Mouse (Mus musculus) liver, embryonic 11.5 days (tissue): ENCODE data around the gene Lypd5. TPM values are rescaled to one million over a fixed set of nuclear protein-coding genes. Genes with fewer than 3 reads are reported as not detected.

Source experiments
- ATAC-seq: fragments of 200-750 bp; cut with Nextera tagmentation; replicated peaks from 2 replicates; pipeline ENCODE4 v1.8.0; 2017; ENCODE audit warnings: moderate number of reproducible peaks, mild to moderate bottlenecking, moderate TSS enrichment, moderate library complexity; ENCODE audit not compliant: low FRiP score
- DNase-seq: peaks from one replicate; pipeline ENCODE4 v3.0.0-alpha.2; 2017; ENCODE audit warnings: low spot score
- H3K27ac ChIP-seq: fragments of 300-500 bp; sonication (generic); 2 replicates; pipeline ENCODE4 v1.5.1; 2014; ENCODE audit warnings: mild to moderate bottlenecking, low read depth, low read length, control low read depth
- H3K27me3 ChIP-seq: fragments of 300-500 bp; sonication (generic); replicated peaks from 2 replicates; pipeline ENCODE4 v1.6.1; 2014; ENCODE audit warnings: low read length, mixed read lengths; ENCODE audit not compliant: control insufficient read depth, insufficient read depth
- H3K36me3 ChIP-seq: fragments of 300-500 bp; sonication (generic); 2 replicates; pipeline ENCODE4 v1.6.1; 2014; ENCODE audit warnings: mild to moderate bottlenecking, low read length, moderate library complexity, mixed read lengths; ENCODE audit not compliant: control insufficient read depth, insufficient read depth
- H3K4me1 ChIP-seq: fragments of 300-500 bp; sonication (generic); replicated peaks from 2 replicates; pipeline ENCODE4 v1.6.1; 2014; ENCODE audit warnings: low read length, mixed read lengths; ENCODE audit not compliant: control insufficient read depth, insufficient read depth
- H3K4me2 ChIP-seq: fragments of 300-500 bp; sonication (generic); 2 replicates; pipeline ENCODE4 v1.6.1; 2014; ENCODE audit warnings: mild to moderate bottlenecking, control low read depth, moderate library complexity
- H3K4me3 ChIP-seq: fragments of 300-500 bp; sonication (generic); 2 replicates; pipeline ENCODE4 v1.5.1; 2014; ENCODE audit warnings: low read depth, low read length, control low read depth
- H3K9ac ChIP-seq: fragments of 300-500 bp; sonication (generic); 2 replicates; pipeline ENCODE4 v1.6.1; 2014; ENCODE audit warnings: low read depth, low read length, control low read depth
- H3K9me3 ChIP-seq: fragments of 300-500 bp; sonication (generic); 2 replicates; pipeline ENCODE4 v1.6.1; 2016; ENCODE audit warnings: low read length, inconsistent platforms, mixed read lengths; ENCODE audit not compliant: control insufficient read depth
- WGBS: fragments of 180-500 bp; shearing (Covaris S2); extraction: QIAGEN DNeasy Blood & Tissue Kit; methylation state at CpG from one replicate; pipeline ENCODE4 v1.1.7; 2014; 5-methylcytosine and 5-hydroxymethylcytosine counted together
- polyA plus RNA-seq: library from polyadenylated mRNA; unstranded; fragments of >200 nt; fragmentation: Nextera tagmentation; extraction: Ambion mirVana; gene quantifications from 2 replicates; pipeline ENCODE4 v1.2.1, GENCODE M21; 2014

The Lypd5 gene
- polyA plus RNA-seq, 1 experiment from 2014 or later, result not detected

GRCm38 (mm10) chr7:24355646-24356045 is 6.7 kb downstream of the Lypd5 start:
- H3K4me3 ChIP-seq, result no peak overlapping the region
- ATAC-seq, result no peak
- no peak overlapping the region for H3K27ac ChIP-seq
- H3K36me3 ChIP-seq, result no peaks in the 10 kb centered on the region
- H3K9me3 ChIP-seq, result peaks cover 6% of the 10 kb centered on the region; the same call in 1 of the 2 replicates
- no peaks in the 10 kb centered on the region for H3K4me1 ChIP-seq
- no peak overlapping the region for H3K9ac ChIP-seq
- WGBS, result 70% methylated on average over 6 of the region's 6 CpGs
- DNase-seq, result no peak
- peaks cover 8% of the 10 kb centered on the region; the same call in 1 of the 2 replicates for H3K27me3 ChIP-seq
- no peak overlapping the region for H3K4me2 ChIP-seq

DNA sequence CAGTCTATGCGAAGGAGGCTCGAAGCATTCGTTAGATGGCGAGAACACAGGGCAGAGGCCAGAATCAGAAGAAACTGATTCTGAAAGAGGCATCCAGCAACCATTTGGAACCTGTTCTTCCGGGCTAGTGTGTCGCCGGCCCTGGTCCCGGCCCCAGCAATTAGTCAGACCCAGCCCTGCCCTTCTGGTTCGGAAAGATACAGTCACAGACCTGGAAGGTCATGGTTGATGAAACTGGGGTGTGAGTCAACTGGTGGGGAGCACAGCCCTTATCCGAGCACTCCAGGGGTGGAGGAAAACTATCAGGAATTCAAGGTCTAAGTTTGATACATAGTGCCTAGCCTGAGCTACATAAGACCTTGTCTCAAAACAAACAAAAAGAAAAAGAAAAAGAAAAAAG is 7.1 kb downstream of the Lypd5 start:
- Histone ChIP-seq H3K4me2 (no peak overlapping the region), H3K27ac (no peak overlapping the region), H3K4me1 (no peaks in the 10 kb centered on the region), H3K27me3 (peaks cover 8% of the 10 kb centered on the region; the same call in 1 of the 2 replicates), H3K36me3 (no peaks in the 10 kb centered on the region), H3K9ac (no peak overlapping the region), H3K9me3 (peaks cover 7% of the 10 kb centered on the region; the same call in 1 of the 2 replicates), H3K4me3 (no peak overlapping the region)
- no peak for ATAC-seq
- 68% methylated on average over 10 of the region's 10 CpGs for whole genome bisulfite sequencing
- DNase-seq, result no peak

GRCm38 (mm10) chr7:24357899-24358298 is 8.9 kb downstream of the Lypd5 start:
- WGBS, result 41% methylated on average over 4 of the region's 4 CpGs
- Histone ChIP-seq H3K9me3 (peaks cover 8% of the 10 kb centered on the region; the same call in 1 of the 2 replicates), H3K27me3 (0 out of 2 replicates have a peak, but pooled peaks cover 3% of the 10 kb centered on the region), H3K4me1 (no peaks in the 10 kb centered on the region), H3K9ac (no peak overlapping the region), H3K4me3 (no peak overlapping the region), H3K4me2 (no peak overlapping the region), H3K27ac (no peak overlapping the region), H3K36me3 (no peaks in the 10 kb centered on the region)
- DNase-seq (no peak), ATAC-seq (no peak)

- H3K4me3 ChIP-seq, result no peak overlapping the region
- peaks cover 8% of the 10 kb centered on the region; the same call in 1 of the 2 replicates for H3K9me3 ChIP-seq
- no peaks in the 10 kb centered on the region for H3K36me3 ChIP-seq
- H3K27ac ChIP-seq, result no peak overlapping the region
- no peak overlapping the region for H3K9ac ChIP-seq
- DNase-seq, result no peak
- no peak for ATAC-seq
- H3K4me2 ChIP-seq, result no peak overlapping the region
- WGBS, result 19% methylated on average over 9 of the region's 9 CpGs
- H3K4me1 ChIP-seq, result no peaks in the 10 kb centered on the region
- 0 out of 2 replicates have a peak, but pooled peaks cover 3% of the 10 kb centered on the region for H3K27me3 ChIP-seq
These were observed 10.3 kb downstream of the Lypd5 start for GRCm38 (mm10) chr7:24359269-24359668.

GRCm38 (mm10) chr7:24361001-24361400 is 12.0 kb downstream of the Lypd5 start:
- Histone ChIP-seq H3K4me2 (no peak overlapping the region), H3K36me3 (no peaks in the 10 kb centered on the region), H3K27me3 (no peaks in the 10 kb centered on the region), H3K9ac (no peak overlapping the region), H3K4me3 (no peak overlapping the region), H3K4me1 (peaks cover 3% of the 10 kb centered on the region; the same call in 1 of the 2 replicates), H3K9me3 (peaks cover 8% of the 10 kb centered on the region; the same call in 1 of the 2 replicates), H3K27ac (no peak overlapping the region)
- no peak for DNase-seq
- no peak for ATAC-seq
- WGBS, result 61% methylated on average over 4 of the region's 4 CpGs

DNA sequence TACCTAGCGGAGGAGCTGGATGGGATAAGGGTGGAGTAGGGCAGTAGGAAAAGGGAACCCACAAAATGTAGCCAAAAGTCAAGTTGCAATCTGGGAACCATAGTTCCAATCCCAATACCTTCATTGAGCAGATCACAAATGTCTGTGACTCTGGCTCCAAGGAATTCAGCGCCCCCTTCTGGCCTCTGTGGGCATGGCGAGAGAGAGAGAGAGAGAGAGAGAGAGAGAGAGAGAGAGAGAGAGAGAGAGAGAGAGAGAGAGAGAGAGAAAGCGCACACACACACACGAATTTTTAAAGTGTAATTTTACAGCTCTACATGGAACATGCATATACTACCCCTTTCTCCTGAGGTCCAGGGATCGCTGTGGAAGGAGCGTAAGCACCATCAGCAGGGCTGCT is 14.2 kb downstream of the Lypd5 start:
- 25% methylated on average over 6 of the region's 7 CpGs for WGBS
- H3K9ac ChIP-seq, result no peak overlapping the region
- H3K4me3 ChIP-seq, result no peak overlapping the region
- ATAC-seq, result no peak
- H3K4me1 ChIP-seq, result peaks cover 3% of the 10 kb centered on the region
- H3K9me3 ChIP-seq, result 0 out of 2 replicates have a peak, but pooled peaks cover 3% of the 10 kb centered on the region
- H3K27me3 ChIP-seq, result no peaks in the 10 kb centered on the region
- DNase-seq, result no peak
- no peak overlapping the region for H3K27ac ChIP-seq
- 0 out of 2 replicates have a peak overlapping the region, but pooled peaks have one; percentile 14 for H3K4me2 ChIP-seq
- H3K36me3 ChIP-seq, result no peaks in the 10 kb centered on the region

DNA sequence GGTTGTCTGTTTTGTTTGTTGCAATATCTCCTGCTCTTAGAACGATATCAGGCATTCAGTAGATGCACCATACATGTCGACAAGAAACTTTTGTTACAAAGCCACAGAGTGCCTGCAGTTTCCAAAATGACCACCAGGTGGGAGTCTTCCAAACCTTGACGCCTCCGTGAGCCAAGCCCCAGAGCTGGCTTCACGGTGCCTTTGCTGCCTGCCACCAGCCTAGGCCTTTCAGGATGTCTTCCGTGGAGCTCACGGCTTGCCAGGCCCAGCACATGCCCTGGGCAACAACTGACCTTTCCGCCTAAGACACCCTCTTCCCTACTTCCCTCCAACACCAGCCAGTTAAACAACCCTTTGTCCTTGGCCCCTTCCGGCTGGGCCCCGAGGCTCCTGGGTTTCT is 15.8 kb downstream of the Lypd5 start:
- ATAC-seq (peak; percentile 65), DNase-seq (no peak)
- Histone ChIP-seq H3K4me1 (peaks cover 3% of the 10 kb centered on the region), H3K27me3 (no peaks in the 10 kb centered on the region), H3K36me3 (no peaks in the 10 kb centered on the region), H3K9me3 (0 out of 2 replicates have a peak, but pooled peaks cover 3% of the 10 kb centered on the region), H3K9ac (peak overlapping the region; percentile 53; the same call in 1 of the 2 replicates), H3K4me3 (no peak overlapping the region), H3K4me2 (peak overlapping the region; percentile 14; the same call in 1 of the 2 replicates), H3K27ac (no peak overlapping the region)
- 22% methylated on average over 10 of the region's 10 CpGs for WGBS

GRCm38 (mm10) chr7:24365258-24366014 is 16.4 kb downstream of the Lypd5 start:
- no peak overlapping the region for H3K4me2 ChIP-seq
- no peaks in the 10 kb centered on the region for H3K36me3 ChIP-seq
- 0 out of 2 replicates have a peak, but pooled peaks cover 3% of the 10 kb centered on the region for H3K9me3 ChIP-seq
- ATAC-seq (no peak), DNase-seq (no peak)
- no peaks in the 10 kb centered on the region for H3K27me3 ChIP-seq
- peaks cover 3% of the 10 kb centered on the region for H3K4me1 ChIP-seq
- H3K4me3 ChIP-seq, result no peak overlapping the region
- peak overlapping the region; percentile 53; the same call in 1 of the 2 replicates for H3K9ac ChIP-seq
- WGBS, result 70% methylated on average over 5 of the region's 5 CpGs
- H3K27ac ChIP-seq, result no peak overlapping the region
